Mouse (Mus musculus): Measurements from ENCODE around the gene Lrba. TPM values are rescaled to one million over a fixed set of nuclear protein-coding genes. Genes with fewer than 3 reads are reported as not detected.

The Lrba gene
- polyA plus RNA-seq, 1 experiment = 13.9 TPM

- Histone ChIP-seq H3K27ac (ENCODE audit: insufficient read depth, low read length) (no peak overlapping the region), H3K4me1 (ENCODE audit: control insufficient read depth, insufficient read depth, low read length) (no peaks in the 10 kb centered on the region), H3K4me3 (ENCODE audit: insufficient read depth, low read length) (no peak overlapping the region)
- TF ChIP-seq CTCF (IDR thresholded peaks at IDR 0.05; ENCODE audit: extremely low read depth, insufficient read depth, low read length) (no peak), POLR2A (IDR thresholded peaks at IDR 0.05; ENCODE audit: extremely low read depth, insufficient read depth, low read length) (no peak)
Measured at GRCm38 (mm10) chr3:86531531-86532269, 307.2 kb downstream of the Lrba start.

GRCm38 (mm10) chr3:86536751-86537150, 312.3 kb downstream of the Lrba start:
- H3K4me3 ChIP-seq (ENCODE audit: insufficient read depth, low read length) = no peak overlapping the region
- no peak overlapping the region for H3K27ac ChIP-seq (ENCODE audit: insufficient read depth, low read length)
- TF ChIP-seq CTCF (IDR thresholded peaks at IDR 0.05; ENCODE audit: extremely low read depth, insufficient read depth, low read length) = no peak
- no peak for TF ChIP-seq POLR2A (IDR thresholded peaks at IDR 0.05; ENCODE audit: extremely low read depth, insufficient read depth, low read length)
- H3K4me1 ChIP-seq (ENCODE audit: control insufficient read depth, insufficient read depth, low read length) = no peaks in the 10 kb centered on the region

GRCm38 (mm10) chr3:86538645-86539554, 314.4 kb downstream of the Lrba start:
- no peaks in the 10 kb centered on the region for H3K4me1 ChIP-seq (ENCODE audit: control insufficient read depth, insufficient read depth, low read length)
- H3K27ac ChIP-seq (ENCODE audit: insufficient read depth, low read length) = no peak overlapping the region
- no peak overlapping the region for H3K4me3 ChIP-seq (ENCODE audit: insufficient read depth, low read length)
- TF ChIP-seq POLR2A (IDR thresholded peaks at IDR 0.05; ENCODE audit: extremely low read depth, insufficient read depth, low read length) = no peak

- Histone ChIP-seq H3K4me3 (ENCODE audit: insufficient read depth, low read length) (no peak overlapping the region), H3K4me1 (ENCODE audit: control insufficient read depth, insufficient read depth, low read length) (no peaks in the 10 kb centered on the region), H3K27ac (ENCODE audit: insufficient read depth, low read length) (no peak overlapping the region)
- TF ChIP-seq CTCF (IDR thresholded peaks at IDR 0.05; ENCODE audit: extremely low read depth, insufficient read depth, low read length) = no peak
- TF ChIP-seq POLR2A (IDR thresholded peaks at IDR 0.05; ENCODE audit: extremely low read depth, insufficient read depth, low read length) = no peak
Measured at GRCm38 (mm10) chr3:86539555-86540168, 315.2 kb downstream of the Lrba start.

GRCm38 (mm10) chr3:86541074-86541614, 316.7 kb downstream of the Lrba start:
- H3K27ac ChIP-seq (ENCODE audit: insufficient read depth, low read length) = no peak overlapping the region
- no peak for TF ChIP-seq POLR2A (IDR thresholded peaks at IDR 0.05; ENCODE audit: extremely low read depth, insufficient read depth, low read length)
- no peak for TF ChIP-seq CTCF (IDR thresholded peaks at IDR 0.05; ENCODE audit: extremely low read depth, insufficient read depth, low read length)
- no peaks in the 10 kb centered on the region for H3K4me1 ChIP-seq (ENCODE audit: control insufficient read depth, insufficient read depth, low read length)
- no peak overlapping the region for H3K4me3 ChIP-seq (ENCODE audit: insufficient read depth, low read length)

GRCm38 (mm10) chr3:86541863-86542397, 317.4 kb downstream of the Lrba start:
- TF ChIP-seq CTCF (IDR thresholded peaks at IDR 0.05; ENCODE audit: extremely low read depth, insufficient read depth, low read length) (no peak), POLR2A (IDR thresholded peaks at IDR 0.05; ENCODE audit: extremely low read depth, insufficient read depth, low read length) (no peak)
- no peak overlapping the region for H3K4me3 ChIP-seq (ENCODE audit: insufficient read depth, low read length)
- H3K27ac ChIP-seq (ENCODE audit: insufficient read depth, low read length) = no peak overlapping the region
- no peaks in the 10 kb centered on the region for H3K4me1 ChIP-seq (ENCODE audit: control insufficient read depth, insufficient read depth, low read length)

GRCm38 (mm10) chr3:86544785-86545184, 320.3 kb downstream of the Lrba start:
- TF ChIP-seq CTCF (IDR thresholded peaks at IDR 0.05; ENCODE audit: extremely low read depth, insufficient read depth, low read length) (no peak), POLR2A (IDR thresholded peaks at IDR 0.05; ENCODE audit: extremely low read depth, insufficient read depth, low read length) (no peak)
- H3K4me3 ChIP-seq (ENCODE audit: insufficient read depth, low read length) = no peak overlapping the region
- H3K27ac ChIP-seq (ENCODE audit: insufficient read depth, low read length) = no peak overlapping the region
- H3K4me1 ChIP-seq (ENCODE audit: control insufficient read depth, insufficient read depth, low read length) = no peaks in the 10 kb centered on the region

- Histone ChIP-seq H3K4me3 (ENCODE audit: insufficient read depth, low read length) (no peak overlapping the region), H3K27ac (ENCODE audit: insufficient read depth, low read length) (no peak overlapping the region), H3K4me1 (ENCODE audit: control insufficient read depth, insufficient read depth, low read length) (no peaks in the 10 kb centered on the region)
- TF ChIP-seq CTCF (IDR thresholded peaks at IDR 0.05; ENCODE audit: extremely low read depth, insufficient read depth, low read length) (no peak), POLR2A (IDR thresholded peaks at IDR 0.05; ENCODE audit: extremely low read depth, insufficient read depth, low read length) (no peak)
Measured at GRCm38 (mm10) chr3:86545945-86546344, 321.5 kb downstream of the Lrba start.
